Mouse (Mus musculus) kidney, postnatal 0 days (tissue): Measurements from ENCODE around the gene Gm33543. TPM values are rescaled to one million over a fixed set of nuclear protein-coding genes. Genes with fewer than 3 reads are reported as not detected.

Source experiments
- ATAC-seq: fragments of 200-750 bp; cut with Nextera tagmentation; replicated peaks from 2 replicates; pipeline ENCODE4 v1.8.0; 2017; ENCODE audit warnings: low read depth, moderate number of reproducible peaks, moderate TSS enrichment, moderate library complexity; ENCODE audit not compliant: low FRiP score
- DNase-seq: peaks from one replicate; pipeline ENCODE4 v3.0.0-alpha.2; 2016; ENCODE audit warnings: low spot score
- H3K27ac ChIP-seq: fragments of 300-500 bp; sonication (generic); 2 replicates; pipeline ENCODE4 v1.5.1; 2014; ENCODE audit warnings: mild to moderate bottlenecking
- H3K27me3 ChIP-seq: fragments of 300-500 bp; sonication (generic); 2 replicates; pipeline ENCODE4 v1.6.1; 2014; ENCODE audit warnings: low read length, mixed read lengths; ENCODE audit not compliant: insufficient read depth
- H3K36me3 ChIP-seq: fragments of 300-500 bp; sonication (generic); 2 replicates; pipeline ENCODE4 v1.6.1; 2014; ENCODE audit warnings: low read length, mixed read lengths; ENCODE audit not compliant: insufficient read depth
- H3K4me1 ChIP-seq: fragments of 300-500 bp; sonication (generic); replicated peaks from 2 replicates; pipeline ENCODE4 v1.6.1; 2014; ENCODE audit warnings: antibody characterized with exemption, low read length, mixed read lengths; ENCODE audit not compliant: insufficient read depth
- H3K4me2 ChIP-seq: fragments of 300-500 bp; sonication (generic); 2 replicates; pipeline ENCODE4 v1.6.1; 2014; ENCODE audit warnings: mild to moderate bottlenecking, low read length, moderate library complexity, mixed read lengths
- H3K4me3 ChIP-seq: fragments of 300-500 bp; sonication (generic); replicated peaks from 2 replicates; pipeline ENCODE4 v1.5.1; 2014; ENCODE audit warnings: low read depth, low read length
- H3K9ac ChIP-seq: fragments of 300-500 bp; sonication (generic); 2 replicates; pipeline ENCODE4 v1.6.1; 2014; ENCODE audit warnings: low read depth, low read length
- H3K9me3 ChIP-seq: fragments of 300-500 bp; sonication (generic); replicated peaks from 2 replicates; pipeline ENCODE4 v1.6.1; 2016; ENCODE audit warnings: low read length, inconsistent platforms, mixed read lengths
- CTCF ChIP-seq: IDR thresholded peaks from 2 replicates; pipeline ENCODE4 v1.5.1; 2016; ENCODE audit warnings: antibody characterized with exemption, low read depth, mild to moderate bottlenecking, moderate library complexity
- WGBS: fragments of 180-500 bp; shearing (Covaris S2); extraction: QIAGEN DNeasy Blood & Tissue Kit; methylation state at CpG from one replicate; pipeline ENCODE4 v1.1.7; 2014; 5-methylcytosine and 5-hydroxymethylcytosine counted together
- polyA plus RNA-seq: library from polyadenylated mRNA; unstranded; fragments of >200 nt; fragmentation: Nextera tagmentation; extraction: Ambion mirVana; gene quantifications from 2 replicates; pipeline ENCODE4 v1.2.1, GENCODE M21; 2015

Gm33543 gene
- polyA plus RNA-seq, 1 experiment from 2014 or later, result 0.62 TPM

GRCm38 (mm10) chr10:95777071-95777470 lies 65.7 kb downstream of the Gm33543 start:
- no peak for TF ChIP-seq CTCF
- no peak overlapping the region for H3K4me2 ChIP-seq
- ATAC-seq (no peak), DNase-seq (no peak)
- H3K27ac ChIP-seq, result peak overlapping the region; percentile 55; the same call in 1 of the 2 replicates
- 80% methylated on average over 1 of the region's 1 CpGs for WGBS
- H3K36me3 ChIP-seq, result no peaks in the 10 kb centered on the region
- no peak overlapping the region for H3K4me3 ChIP-seq
- H3K27me3 ChIP-seq, result no peaks in the 10 kb centered on the region
- no peaks in the 10 kb centered on the region for H3K9me3 ChIP-seq
- no peak overlapping the region for H3K9ac ChIP-seq
- H3K4me1 ChIP-seq, result peaks cover 2% of the 10 kb centered on the region; the same call in 1 of the 2 replicates

GRCm38 (mm10) chr10:95774856-95775255 lies 67.9 kb downstream of the Gm33543 start:
- Histone ChIP-seq H3K27me3 (no peaks in the 10 kb centered on the region), H3K27ac (0 out of 2 replicates have a peak overlapping the region, but pooled peaks have one; percentile 42), H3K9ac (no peak overlapping the region), H3K4me3 (no peak overlapping the region), H3K4me2 (no peak overlapping the region), H3K4me1 (no peaks in the 10 kb centered on the region; the same call in 1 of the 2 replicates), H3K9me3 (no peaks in the 10 kb centered on the region), H3K36me3 (no peaks in the 10 kb centered on the region)
- no peak for TF ChIP-seq CTCF
- DNase-seq (no peak), ATAC-seq (no peak)
- 66% methylated on average over 7 of the region's 7 CpGs for WGBS

DNA sequence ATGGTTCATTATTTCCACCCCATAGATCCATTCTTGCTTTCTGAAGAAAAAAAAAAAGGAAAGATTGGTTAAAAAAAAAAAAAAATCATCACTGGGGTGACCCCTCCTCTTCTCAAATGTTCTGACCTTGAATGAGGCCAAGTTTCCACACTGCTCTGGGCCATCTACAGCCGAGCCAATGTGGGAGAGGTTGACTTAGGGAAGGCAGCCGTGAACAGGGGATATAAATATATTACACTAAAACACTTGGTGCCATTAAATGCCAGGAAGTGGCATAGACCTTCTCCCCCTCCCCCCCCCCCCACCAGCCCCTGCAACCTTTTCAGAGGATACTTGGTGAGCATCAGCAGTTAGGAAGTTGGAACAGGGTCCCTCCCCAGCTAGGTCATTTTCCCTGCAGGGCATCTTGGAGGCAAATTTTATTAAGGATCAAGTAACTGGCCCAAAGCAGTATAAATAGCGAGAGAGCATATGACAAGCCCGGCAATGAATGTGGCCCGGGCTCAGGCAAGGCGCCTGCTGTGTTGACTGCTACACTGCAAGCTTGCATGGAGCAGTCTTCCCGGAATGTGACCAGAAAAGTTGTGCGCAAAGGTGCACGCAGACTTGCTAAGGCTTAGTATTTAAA lies 68.6 kb downstream of the Gm33543 start:
- TF ChIP-seq CTCF, result no peak
- H3K27ac ChIP-seq, result 0 out of 2 replicates have a peak overlapping the region, but pooled peaks have one; percentile 42
- ATAC-seq (no peak), DNase-seq (peak; percentile 57)
- no peaks in the 10 kb centered on the region for H3K4me1 ChIP-seq
- H3K4me3 ChIP-seq, result no peak overlapping the region
- H3K36me3 ChIP-seq, result no peaks in the 10 kb centered on the region
- H3K4me2 ChIP-seq, result no peak overlapping the region
- WGBS, result 45% methylated on average over 9 of the region's 9 CpGs
- no peaks in the 10 kb centered on the region for H3K27me3 ChIP-seq
- no peak overlapping the region for H3K9ac ChIP-seq
- no peaks in the 10 kb centered on the region for H3K9me3 ChIP-seq

Other genes starting within 250 kb of the Gm33543 start
- gene Anapc15-ps, start 169.5 kb downstream of the Gm33543 start, polyA plus RNA-seq, result not detected in 2 replicates
- 22.8 and 24.3 TPM in 2 replicates for gene Eea1, start 97.7 kb upstream of the Gm33543 start, polyA plus RNA-seq